Mouse (Mus musculus) hindbrain, embryonic 11.5 days (tissue): ENCODE results near the gene Prkch. TPM values are rescaled to one million over a fixed set of nuclear protein-coding genes. Genes with fewer than 3 reads are reported as not detected.
A peak's percentile ranks its signal among the peaks of the same experiment; 100 is the strongest.

Source experiments
- ATAC-seq: fragments of 200-750 bp; cut with Nextera tagmentation; 2 replicates; pipeline ENCODE4 v1.8.0; 2017; ENCODE audit warnings: mild to moderate bottlenecking, moderate TSS enrichment, moderate library complexity; ENCODE audit not compliant: low FRiP score
- DNase-seq: peaks from one replicate; pipeline ENCODE4 v3.0.0-alpha.2; 2015; ENCODE audit warnings: low spot score
- H3K27ac ChIP-seq: fragments of 300-500 bp; sonication (generic); 2 replicates; pipeline ENCODE4 v1.5.1; 2014; ENCODE audit warnings: mild to moderate bottlenecking, low read depth, low read length
- H3K27me3 ChIP-seq: fragments of 300-500 bp; sonication (generic); 2 replicates; pipeline ENCODE4 v1.6.1; 2014; ENCODE audit warnings: mild to moderate bottlenecking, low read length, moderate library complexity, mixed read lengths; ENCODE audit not compliant: control insufficient read depth, insufficient read depth
- H3K36me3 ChIP-seq: fragments of 300-500 bp; sonication (generic); 2 replicates; pipeline ENCODE4 v1.6.1; 2014; ENCODE audit warnings: mild to moderate bottlenecking, low read length, moderate library complexity, mixed read lengths; ENCODE audit not compliant: control insufficient read depth, insufficient read depth
- H3K4me1 ChIP-seq: fragments of 300-500 bp; sonication (generic); replicated peaks from 2 replicates; pipeline ENCODE4 v1.6.1; 2014; ENCODE audit warnings: low read length, mixed read lengths; ENCODE audit not compliant: control insufficient read depth, insufficient read depth
- H3K4me2 ChIP-seq: fragments of 300-500 bp; sonication (generic); replicated peaks from 2 replicates; pipeline ENCODE4 v1.6.1; 2014; ENCODE audit warnings: mild to moderate bottlenecking, low read depth, low read length
- H3K4me3 ChIP-seq: fragments of 300-500 bp; sonication (generic); 2 replicates; pipeline ENCODE4 v1.5.1; 2014; ENCODE audit warnings: low read depth, low read length
- H3K9ac ChIP-seq: fragments of 300-500 bp; sonication (generic); 2 replicates; pipeline ENCODE4 v1.6.1; 2014; ENCODE audit warnings: low read depth, low read length
- H3K9me3 ChIP-seq: fragments of 300-500 bp; sonication (generic); 2 replicates; pipeline ENCODE4 v1.6.1; 2016; ENCODE audit warnings: low read length; ENCODE audit not compliant: control insufficient read depth
- WGBS: fragments of 180-500 bp; shearing (Covaris S2); extraction: QIAGEN DNeasy Blood & Tissue Kit; methylation state at CpG from one replicate; pipeline ENCODE4 v1.1.7; 2014; 5-methylcytosine and 5-hydroxymethylcytosine counted together
- polyA plus RNA-seq: library from polyadenylated mRNA; unstranded; fragments of >200 nt; fragmentation: Nextera tagmentation; extraction: Ambion mirVana; gene quantifications from 2 replicates; pipeline ENCODE4 v1.2.1, GENCODE M21; 2014

Prkch gene
- polyA plus RNA-seq, 1 experiment from 2014 or later, result 10.5 TPM

DNA sequence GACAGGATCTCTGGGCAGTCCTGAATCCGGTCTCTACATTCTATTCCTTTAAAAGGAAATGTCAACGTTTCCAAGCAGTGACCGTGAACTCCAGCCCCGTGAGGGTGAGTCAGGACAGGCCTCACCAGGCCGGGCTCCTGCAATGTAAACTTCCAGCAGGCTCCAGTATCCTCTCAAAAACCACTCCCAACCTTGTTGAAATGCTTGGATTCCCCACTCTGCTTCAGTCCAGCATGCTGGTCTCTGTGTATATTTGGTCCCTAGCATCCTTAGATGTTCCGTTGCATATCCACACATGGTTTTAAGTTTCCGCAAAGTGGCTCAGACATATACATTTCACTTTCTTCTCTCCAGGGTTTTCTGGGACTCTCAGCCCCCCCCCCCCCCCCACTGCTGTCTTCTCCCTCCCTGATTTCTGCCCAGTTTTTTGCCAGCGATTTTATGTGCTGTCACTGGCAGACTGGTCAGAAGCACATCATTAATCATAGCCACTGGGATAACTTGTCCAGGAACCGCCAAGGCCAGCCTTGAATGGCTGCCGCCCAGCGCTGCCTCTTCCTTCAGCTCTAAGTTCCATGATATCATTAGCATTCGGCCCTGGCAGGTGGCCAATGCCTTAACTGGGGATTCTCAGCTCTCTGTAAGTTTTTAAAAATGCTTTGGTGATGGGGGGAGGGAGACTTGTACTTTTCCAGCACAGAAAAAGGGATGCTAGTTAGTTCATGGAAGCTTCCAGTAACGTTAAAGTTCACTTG lies 225.6 kb downstream of the Prkch start:
- Histone ChIP-seq H3K4me3 (no peak overlapping the region), H3K9me3 (no peaks in the 10 kb centered on the region), H3K4me2 (no peak overlapping the region), H3K9ac (no peak overlapping the region), H3K4me1 (peaks cover 2% of the 10 kb centered on the region; the same call in 1 of the 2 replicates), H3K36me3 (no peaks in the 10 kb centered on the region), H3K27me3 (no peaks in the 10 kb centered on the region), H3K27ac (no peak overlapping the region)
- ATAC-seq (no peak), DNase-seq (peak; percentile 54)
- 53% methylated on average over 13 of the region's 13 CpGs for WGBS

DNA sequence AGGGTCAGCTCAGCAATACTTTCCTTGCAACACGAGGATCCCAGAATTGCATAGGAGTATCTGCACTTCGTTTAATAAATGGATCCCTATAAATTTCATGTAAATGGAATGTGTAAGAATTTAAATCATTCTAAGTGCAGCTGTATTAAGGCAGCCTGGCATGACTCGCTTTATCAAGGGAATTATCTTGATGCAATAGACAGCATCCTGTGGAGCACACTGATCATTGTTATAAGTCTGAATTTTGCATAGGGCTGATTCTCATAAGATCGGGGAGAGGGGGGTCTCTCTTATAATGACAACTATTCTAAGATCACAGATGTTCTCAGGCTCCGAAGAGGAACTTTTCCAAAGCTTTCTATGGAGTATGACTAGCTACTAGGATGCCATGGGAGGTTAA lies 226.3 kb downstream of the Prkch start:
- no peak overlapping the region for H3K9ac ChIP-seq
- H3K4me3 ChIP-seq, result no peak overlapping the region
- H3K27ac ChIP-seq, result no peak overlapping the region
- no peak overlapping the region for H3K4me2 ChIP-seq
- no peaks in the 10 kb centered on the region for H3K27me3 ChIP-seq
- H3K9me3 ChIP-seq, result no peaks in the 10 kb centered on the region
- H3K36me3 ChIP-seq, result no peaks in the 10 kb centered on the region
- H3K4me1 ChIP-seq, result peaks cover 2% of the 10 kb centered on the region; the same call in 1 of the 2 replicates
- DNase-seq, result no peak
- no peak for ATAC-seq
- WGBS, result 86% methylated on average over 5 of the region's 5 CpGs

DNA sequence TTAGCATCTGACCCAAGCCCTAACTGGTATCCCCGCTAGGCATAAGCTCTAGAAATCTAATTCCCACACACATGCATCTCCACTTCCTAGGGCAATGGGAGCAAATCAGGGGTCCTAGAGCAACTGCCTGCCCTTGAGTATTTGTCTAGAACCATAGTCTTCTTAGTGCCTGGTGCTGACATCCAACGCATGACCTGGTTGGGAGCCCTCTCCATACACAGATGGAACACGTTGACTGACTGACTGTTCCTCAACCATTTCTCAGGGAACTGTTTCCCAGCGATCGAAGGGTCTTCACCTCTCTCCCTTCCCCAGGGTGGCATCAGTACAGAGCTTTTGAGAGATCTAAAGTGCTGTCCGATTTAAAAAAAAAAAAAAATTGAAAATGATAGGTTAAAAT lies 227.6 kb downstream of the Prkch start:
- no peak overlapping the region for H3K4me2 ChIP-seq
- H3K4me1 ChIP-seq, result peaks cover 2% of the 10 kb centered on the region; the same call in 1 of the 2 replicates
- no peak for ATAC-seq
- no peak overlapping the region for H3K9ac ChIP-seq
- no peak overlapping the region for H3K4me3 ChIP-seq
- H3K27me3 ChIP-seq, result no peaks in the 10 kb centered on the region
- H3K27ac ChIP-seq, result no peak overlapping the region
- H3K9me3 ChIP-seq, result no peaks in the 10 kb centered on the region
- no peaks in the 10 kb centered on the region for H3K36me3 ChIP-seq
- WGBS, result 82% methylated on average over 6 of the region's 6 CpGs
- no peak for DNase-seq

DNA sequence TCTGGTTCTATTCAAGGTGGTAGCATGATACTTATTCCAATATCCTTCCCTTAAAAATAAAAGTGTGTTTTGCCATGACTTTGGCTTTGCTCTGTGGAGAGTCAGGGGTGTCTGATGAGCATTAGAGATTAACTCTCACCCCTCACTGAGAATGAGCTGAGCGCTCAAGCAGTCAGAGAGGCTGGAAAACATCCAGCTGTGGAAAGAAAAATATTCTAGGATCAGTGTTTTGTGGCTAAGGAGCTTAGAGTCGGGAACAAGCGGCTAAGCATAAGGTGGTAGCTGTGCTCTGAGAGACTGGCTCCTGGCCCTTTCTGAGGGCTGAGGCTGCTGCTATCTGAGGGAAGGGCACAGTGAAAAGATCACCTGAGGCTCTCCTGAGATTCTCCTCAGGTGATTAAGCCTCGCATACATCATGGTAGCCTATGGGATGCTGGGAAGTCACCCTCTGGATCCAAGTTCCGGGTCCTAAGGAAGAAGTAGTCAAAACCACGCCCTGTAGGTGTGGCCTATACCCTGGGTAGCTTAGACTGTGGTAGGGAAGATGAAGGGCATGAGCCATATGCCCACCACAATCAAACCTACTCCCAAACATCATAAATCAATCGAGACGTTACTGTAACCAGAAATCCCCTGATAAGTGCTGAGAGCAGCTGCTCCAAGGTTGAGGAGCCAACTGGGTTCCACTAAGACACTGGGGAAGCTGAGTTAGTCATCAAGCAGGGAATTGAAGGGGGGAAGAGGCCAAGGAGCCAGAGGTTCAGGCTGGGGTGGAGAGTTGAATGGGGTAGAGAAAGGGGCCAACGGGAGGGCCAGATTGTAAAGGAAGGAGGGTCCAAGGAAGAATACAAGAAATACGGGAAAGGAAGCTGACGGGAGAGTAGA lies 228.7 kb downstream of the Prkch start:
- ATAC-seq (no peak), DNase-seq (no peak)
- Histone ChIP-seq H3K4me3 (no peak overlapping the region), H3K4me2 (no peak overlapping the region), H3K9ac (no peak overlapping the region), H3K9me3 (no peaks in the 10 kb centered on the region), H3K27ac (no peak overlapping the region), H3K27me3 (no peaks in the 10 kb centered on the region), H3K4me1 (peaks cover 2% of the 10 kb centered on the region; the same call in 1 of the 2 replicates), H3K36me3 (no peaks in the 10 kb centered on the region)
- WGBS, result 77% methylated on average over 11 of the region's 11 CpGs

DNA sequence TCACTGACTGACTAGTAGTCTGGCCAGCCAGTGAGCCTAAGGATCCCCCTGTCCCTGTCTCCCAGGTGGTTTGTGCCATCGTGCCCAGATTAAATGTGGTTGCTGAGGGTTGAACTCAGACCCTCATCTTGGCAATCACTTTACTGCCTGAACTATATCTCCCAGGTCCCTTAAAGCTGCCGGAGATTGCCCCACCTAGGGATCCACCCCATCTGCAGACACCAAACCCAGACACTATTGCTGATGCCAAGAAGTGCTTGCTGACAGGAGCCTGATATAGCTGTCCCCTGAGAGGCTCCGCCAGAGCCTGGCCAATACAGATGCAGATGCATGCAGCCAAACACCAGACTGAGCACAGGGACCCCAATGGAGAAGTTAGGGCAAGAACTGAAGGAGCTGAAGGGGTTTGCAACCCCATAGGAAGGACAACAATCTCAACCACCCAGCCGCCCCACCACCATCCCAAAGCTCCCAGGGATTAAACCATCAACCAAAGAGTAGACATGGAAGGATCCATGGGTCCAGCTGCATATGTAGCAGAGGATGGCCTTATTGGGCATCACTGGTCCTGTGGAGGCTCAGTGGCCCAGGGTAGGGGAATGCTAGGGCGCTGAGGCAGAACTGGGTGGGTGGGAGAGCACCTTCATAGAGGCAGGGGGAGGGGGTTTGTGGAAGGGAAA lies 229.6 kb downstream of the Prkch start:
- Histone ChIP-seq H3K9ac (no peak overlapping the region), H3K36me3 (no peaks in the 10 kb centered on the region), H3K4me3 (no peak overlapping the region), H3K27me3 (no peaks in the 10 kb centered on the region), H3K4me2 (no peak overlapping the region), H3K9me3 (no peaks in the 10 kb centered on the region), H3K4me1 (peaks cover 2% of the 10 kb centered on the region; the same call in 1 of the 2 replicates), H3K27ac (no peak overlapping the region)
- no peak for ATAC-seq
- DNase-seq, result no peak
- WGBS, result 95% methylated on average over 5 of the region's 5 CpGs

DNA sequence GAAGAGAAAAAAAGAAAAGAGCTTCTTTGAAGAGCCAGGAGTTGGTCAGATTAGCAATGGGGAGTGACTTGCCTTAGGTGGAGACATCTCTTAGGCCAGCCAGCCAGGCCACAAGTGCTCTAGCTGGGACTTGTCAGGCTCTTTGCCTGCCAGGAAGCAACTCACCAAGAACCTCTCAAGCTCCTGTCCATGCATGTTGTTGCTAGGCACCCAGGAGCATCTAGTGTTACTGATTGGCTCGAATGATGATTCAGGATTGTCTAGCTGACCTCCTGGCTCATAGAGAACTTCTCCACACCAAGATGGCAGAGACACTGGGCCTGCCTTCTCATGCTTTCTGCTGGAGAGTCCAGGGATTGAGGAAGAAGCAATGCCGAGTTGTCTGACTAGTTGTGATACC lies 230.3 kb downstream of the Prkch start:
- Histone ChIP-seq H3K9me3 (no peaks in the 10 kb centered on the region), H3K9ac (no peak overlapping the region), H3K4me2 (no peak overlapping the region), H3K27ac (no peak overlapping the region), H3K36me3 (no peaks in the 10 kb centered on the region), H3K27me3 (no peaks in the 10 kb centered on the region), H3K4me3 (no peak overlapping the region), H3K4me1 (peaks cover 2% of the 10 kb centered on the region; the same call in 1 of the 2 replicates)
- WGBS, result 80% methylated on average over 2 of the region's 2 CpGs
- DNase-seq (no peak), ATAC-seq (no peak)

DNA sequence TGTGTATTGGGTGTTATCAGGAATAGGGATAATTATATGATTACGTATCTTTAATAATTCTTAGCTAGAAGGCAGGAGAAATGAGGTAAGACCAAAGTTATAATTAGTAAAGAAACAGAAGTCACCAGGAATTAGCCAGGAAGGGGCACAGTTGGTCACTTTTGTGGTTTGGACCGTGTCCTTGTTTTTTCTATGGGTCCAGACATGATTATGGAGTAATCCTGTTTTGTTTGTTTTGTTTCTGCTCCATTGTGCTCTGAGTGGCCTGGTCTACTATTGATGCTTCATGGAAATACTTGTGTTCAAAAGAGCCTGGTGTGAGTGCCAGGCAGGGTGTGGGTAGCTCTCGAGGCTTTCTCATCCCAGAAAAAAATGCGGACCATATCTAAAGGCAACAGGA lies 230.9 kb downstream of the Prkch start:
- no peak for DNase-seq
- Histone ChIP-seq H3K4me1 (peaks cover under 1% of the 10 kb centered on the region; the same call in 1 of the 2 replicates), H3K9ac (no peak overlapping the region), H3K4me3 (no peak overlapping the region), H3K9me3 (no peaks in the 10 kb centered on the region), H3K4me2 (no peak overlapping the region), H3K27ac (no peak overlapping the region), H3K36me3 (no peaks in the 10 kb centered on the region), H3K27me3 (no peaks in the 10 kb centered on the region)
- 79% methylated on average over 4 of the region's 4 CpGs for WGBS
- ATAC-seq, result no peak

DNA sequence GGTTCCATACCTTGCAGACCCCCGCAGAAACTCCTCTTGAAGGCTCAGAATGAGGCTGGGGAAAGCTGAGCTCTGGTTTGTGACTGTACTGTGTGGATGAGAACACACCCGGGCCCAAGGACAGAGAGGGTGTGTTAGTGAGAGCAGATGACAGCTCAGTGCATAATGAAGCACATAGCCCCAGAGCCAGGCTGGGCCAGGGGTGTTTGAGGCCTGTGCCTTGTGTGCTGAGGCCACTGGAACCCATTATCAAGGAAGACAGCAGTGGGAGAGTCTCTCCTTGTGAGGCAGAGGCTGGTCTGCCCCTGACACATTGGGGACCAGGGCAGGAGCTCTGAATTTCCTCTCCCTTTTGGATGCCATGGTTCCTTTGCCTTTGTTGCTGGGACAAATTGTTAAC lies 231.3 kb downstream of the Prkch start:
- WGBS, result 64% methylated on average over 2 of the region's 2 CpGs

More for the DNA sequence above, 231.3 kb downstream of the Prkch start:
- H3K27ac ChIP-seq, result no peak overlapping the region
- no peak overlapping the region for H3K4me2 ChIP-seq
- no peaks in the 10 kb centered on the region; the same call in 1 of the 2 replicates for H3K4me1 ChIP-seq
- H3K9ac ChIP-seq, result no peak overlapping the region
- H3K4me3 ChIP-seq, result no peak overlapping the region
- no peaks in the 10 kb centered on the region for H3K36me3 ChIP-seq
- no peaks in the 10 kb centered on the region for H3K27me3 ChIP-seq
- ATAC-seq, result no peak
- DNase-seq, result no peak
- H3K9me3 ChIP-seq, result no peaks in the 10 kb centered on the region
